Mouse (Mus musculus) lung, adult 2 months (tissue): ENCODE data around the gene Zfp341. TPM values are rescaled to one million over a fixed set of nuclear protein-coding genes. Genes with fewer than 3 reads are reported as not detected.

ENCODE experiments used
- DNase-seq: peaks from one replicate; pipeline ENCODE4 v3.0.0; 2022
- H3K4me1 ChIP-seq: fragments of 200-500 bp; 2 replicates; pipeline ENCODE4 v1.6.1; 2011; ENCODE audit warnings: low read length; ENCODE audit not compliant: control insufficient read depth, insufficient read depth
- H3K4me3 ChIP-seq: fragments of 200-500 bp; replicated peaks from 2 replicates; pipeline ENCODE3; 2011; ENCODE audit warnings: low read depth, mild to moderate bottlenecking, control low read depth, low read length; ENCODE audit errors: extremely low read depth
- CTCF ChIP-seq: fragments of 200-500 bp; IDR thresholded peaks from 2 replicates; pipeline ENCODE4 v1.5.1; 2011; ENCODE audit warnings: mild to moderate bottlenecking, low read length, control low read depth; ENCODE audit not compliant: insufficient read depth
- POLR2A ChIP-seq: fragments of 200-500 bp; IDR thresholded peaks from 2 replicates; pipeline ENCODE4 v1.6.1; 2011; ENCODE audit warnings: low read depth, mild to moderate bottlenecking, control low read depth, low read length, borderline replicate concordance; ENCODE audit errors: extremely low read depth
- WGBS: fragments of 180-500 bp; shearing (Covaris S2); methylation state at CpG from one replicate; pipeline ENCODE4 v1.1.7; 2018; 5-methylcytosine and 5-hydroxymethylcytosine counted together
- polyA plus RNA-seq: library from polyadenylated mRNA; depleted of rRNA; stranded (reverse); fragments of >200 nt; gene quantifications from 2 replicates; pipeline ENCODE4 v1.2.3, GENCODE M21; 2012; rRNA removed

Zfp341 gene
- polyA plus RNA-seq, 1 experiment: 5.8 TPM

- H3K4me1 ChIP-seq: peaks cover 8% of the 10 kb centered on the region
- WGBS: 90% methylated on average over 7 of the region's 7 CpGs
- no peak overlapping the region for H3K4me3 ChIP-seq
- DNase-seq: no peak
- no peak for TF ChIP-seq POLR2A
Observed at GRCm38 (mm10) chr2:154684901-154685470, 71.9 kb downstream of the Zfp341 start.

DNA sequence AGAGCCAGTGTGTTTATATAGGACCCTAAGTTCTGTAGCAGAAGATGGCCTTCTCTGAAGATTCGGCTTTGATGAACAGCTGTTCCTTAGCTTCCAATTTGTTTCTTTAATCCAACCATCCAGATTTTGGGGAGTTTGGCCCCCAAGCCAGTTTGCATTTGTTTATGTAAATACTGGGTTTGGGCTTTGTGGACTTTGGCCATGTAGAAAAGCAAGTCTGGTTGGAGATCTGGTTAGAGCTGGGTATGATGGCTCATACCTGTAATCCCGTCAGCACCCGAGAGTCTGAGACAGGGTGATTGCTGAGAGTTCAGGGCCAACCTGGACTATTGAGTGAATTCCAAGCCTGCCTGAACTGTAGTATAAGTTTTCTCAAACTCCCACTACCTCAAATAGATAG is 72.7 kb downstream of the Zfp341 start:
- no peak overlapping the region for H3K4me3 ChIP-seq
- no peak for TF ChIP-seq POLR2A
- H3K4me1 ChIP-seq: peaks cover 8% of the 10 kb centered on the region
- 80% methylated on average over 3 of the region's 3 CpGs for WGBS
- DNase-seq: no peak

GRCm38 (mm10) chr2:154686819-154687218 is 73.7 kb downstream of the Zfp341 start:
- 62% methylated on average over 3 of the region's 3 CpGs for WGBS
- Histone ChIP-seq H3K4me1 (peaks cover 8% of the 10 kb centered on the region), H3K4me3 (no peak overlapping the region)
- no peak for DNase-seq
- no peak for TF ChIP-seq CTCF
- TF ChIP-seq POLR2A: no peak

- H3K4me3 ChIP-seq: no peak overlapping the region
- no peak for TF ChIP-seq POLR2A
- no peak for TF ChIP-seq CTCF
- H3K4me1 ChIP-seq: peaks cover 6% of the 10 kb centered on the region
- WGBS: 74% methylated on average over 14 of the region's 14 CpGs
- no peak for DNase-seq
Observed at GRCm38 (mm10) chr2:154689391-154689790, 76.3 kb downstream of the Zfp341 start.

- no peak for TF ChIP-seq CTCF
- WGBS: 94% methylated on average over 5 of the region's 5 CpGs
- no peak for DNase-seq
- Histone ChIP-seq H3K4me1 (peaks cover 6% of the 10 kb centered on the region), H3K4me3 (no peak overlapping the region)
Observed at GRCm38 (mm10) chr2:154690959-154691358, 77.9 kb downstream of the Zfp341 start.

DNA sequence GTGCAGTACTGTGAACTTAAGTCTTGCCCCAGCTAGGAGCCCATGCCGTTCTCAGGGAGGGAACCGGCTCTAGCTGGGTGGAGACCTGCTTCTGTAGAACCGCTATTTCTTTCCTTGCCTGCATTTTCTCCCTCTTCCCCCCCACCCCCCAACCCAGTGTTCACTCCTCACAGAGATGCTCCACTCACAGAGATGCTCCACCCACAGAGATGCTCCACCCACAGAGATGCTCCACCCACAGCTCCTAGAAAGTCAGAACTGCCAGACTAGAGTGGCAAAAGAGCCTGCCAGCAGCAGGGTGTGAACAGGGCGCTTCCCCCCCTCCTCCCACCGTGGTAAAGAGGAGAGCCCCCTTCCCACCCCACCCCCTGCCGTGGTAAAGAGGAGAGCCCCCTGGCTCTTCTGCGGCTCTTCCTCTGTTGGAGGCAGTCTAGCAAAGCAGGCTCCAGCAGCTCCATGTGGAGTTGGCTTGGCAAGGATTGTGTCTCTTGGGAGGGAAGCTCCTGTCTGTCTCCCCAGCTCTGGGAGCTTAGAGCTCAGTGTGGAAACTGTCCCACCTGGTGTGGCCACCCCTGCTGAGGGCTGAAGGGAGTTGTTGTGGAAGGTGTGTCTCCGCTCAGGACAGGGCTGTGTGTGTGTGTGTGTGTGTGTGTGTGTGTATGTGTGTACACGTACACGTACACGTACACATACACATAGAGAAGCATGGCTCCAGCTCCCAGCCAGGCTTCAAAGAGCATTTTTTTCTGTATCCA is 80.3 kb downstream of the Zfp341 start:
- 67% methylated on average over 11 of the region's 11 CpGs for WGBS
- TF ChIP-seq CTCF (no peak), POLR2A (no peak)

DNA sequence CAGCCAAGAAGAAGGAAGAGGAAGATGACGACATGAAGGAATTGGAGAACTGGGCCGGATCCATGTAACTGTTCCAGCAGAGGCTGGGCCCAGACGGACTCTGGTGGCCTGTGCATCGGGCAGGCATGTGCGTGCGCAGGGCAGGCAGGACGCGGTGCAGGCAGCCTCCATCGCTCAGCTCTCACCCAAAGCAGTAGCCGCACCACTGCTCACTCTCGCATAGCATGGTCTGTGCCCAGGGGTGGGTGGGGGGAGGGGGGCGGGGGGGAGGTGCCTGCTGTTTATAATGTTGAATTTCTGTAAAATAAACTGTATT is 80.8 kb downstream of the Zfp341 start:
- 65% methylated on average over 12 of the region's 12 CpGs for WGBS
- H3K4me1 ChIP-seq: no peaks in the 10 kb centered on the region
- DNase-seq: no peak
- TF ChIP-seq CTCF (no peak), POLR2A (no peak)
- H3K4me3 ChIP-seq: no peak overlapping the region

More for the DNA sequence above, 80.3 kb downstream of the Zfp341 start:
- no peak overlapping the region for H3K4me3 ChIP-seq
- no peaks in the 10 kb centered on the region for H3K4me1 ChIP-seq
- no peak for DNase-seq

DNA sequence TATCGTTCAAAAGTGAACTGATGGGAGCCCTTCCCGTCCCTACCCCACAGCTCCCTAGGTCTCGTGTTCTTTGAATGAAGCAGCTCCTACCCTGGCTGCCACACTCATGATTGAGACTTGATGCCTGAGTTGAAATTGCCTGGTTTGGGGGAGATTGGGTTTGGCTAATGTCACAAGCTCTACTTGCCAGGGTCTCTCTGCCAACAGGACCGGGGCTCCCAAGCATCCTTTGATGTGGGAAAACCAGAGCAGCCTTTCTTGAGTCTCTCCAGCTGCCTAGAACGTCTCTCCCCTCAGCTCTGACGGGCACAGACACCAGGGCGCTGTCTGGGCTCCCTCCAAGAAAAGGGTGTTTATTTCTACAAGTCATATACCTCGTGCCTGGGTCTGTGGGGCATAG is 82.6 kb downstream of the Zfp341 start:
- 73% methylated on average over 8 of the region's 8 CpGs for WGBS
- Histone ChIP-seq H3K4me3 (no peak overlapping the region), H3K4me1 (no peaks in the 10 kb centered on the region)
- DNase-seq: no peak
- TF ChIP-seq POLR2A (no peak), CTCF (no peak)

Other genes starting within 250 kb of the Zfp341 start
- 6.6 and 9.5 TPM in 2 replicates for gene Cdk5rap1, start 240.3 kb upstream of the Zfp341 start, polyA plus RNA-seq
- 22.5 and 24.1 TPM in 2 replicates for gene Snta1, start 205.2 kb upstream of the Zfp341 start, polyA plus RNA-seq
- 8.8 and 12.7 TPM in 2 replicates for gene Cbfa2t2, start 176.8 kb upstream of the Zfp341 start, polyA plus RNA-seq
- gene 1700003F12Rik, start 66.2 kb upstream of the Zfp341 start, polyA plus RNA-seq: 0.98 TPM in 1 of 2 replicates, not detected in the other
- gene Actl10, start 61.5 kb upstream of the Zfp341 start, polyA plus RNA-seq: 0.07 TPM in 2 replicates
- 1.2 and 1.8 TPM in 2 replicates for gene Necab3, start 54.4 kb upstream of the Zfp341 start, polyA plus RNA-seq
- gene E2f1, start 43.4 kb upstream of the Zfp341 start, polyA plus RNA-seq: 9.8 and 12.6 TPM in 2 replicates
- 40.8 and 41.3 TPM in 2 replicates for gene Pxmp4, start 9.6 kb upstream of the Zfp341 start, polyA plus RNA-seq
- 0.53 and 1.4 TPM in 2 replicates for gene 4930519P11Rik, start 140 bp downstream of the Zfp341 start, polyA plus RNA-seq
- 83.4 and 103 TPM in 2 replicates for gene Chmp4b, start 38.4 kb downstream of the Zfp341 start, polyA plus RNA-seq
- not detected in 2 replicates for gene Gm14214, start 156.7 kb downstream of the Zfp341 start, polyA plus RNA-seq
- gene Raly, start 177.8 kb downstream of the Zfp341 start, polyA plus RNA-seq: 188 and 211 TPM in 2 replicates
- gene a, start 178.1 kb downstream of the Zfp341 start, polyA plus RNA-seq: not detected in 2 replicates